In the genomic region with DNA sequence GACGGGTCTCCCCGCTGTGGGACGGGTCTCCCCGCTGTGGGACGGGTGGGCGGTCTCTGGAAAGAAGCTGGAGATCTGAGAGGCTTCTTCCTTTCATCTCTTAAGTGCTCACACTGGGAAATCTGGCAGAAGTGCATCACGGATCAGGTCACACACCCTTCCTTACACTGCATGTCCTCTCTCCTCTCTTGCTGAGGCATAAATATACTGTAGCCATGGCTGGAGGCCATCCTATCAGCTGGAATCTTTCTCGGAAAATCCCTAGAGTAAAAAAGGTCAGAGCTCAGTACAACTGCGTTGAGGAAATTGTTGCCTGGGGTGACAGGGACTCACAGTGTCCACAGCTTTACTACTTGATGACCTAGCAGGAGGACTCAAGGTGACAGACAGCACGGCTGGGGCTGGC, we compare ENCODE assay signal across 8 mouse cellular contexts. TPM values are rescaled to one million over a fixed set of nuclear protein-coding genes. Genes with fewer than 3 reads are reported as not detected.
DNase-seq lines count a peak whose midpoint lies in the region; ATAC-seq and TF ChIP-seq lines count a peak whose summit lies in the region.

No protein-coding gene starts in this region.

- H3K9me3 ChIP-seq in midbrain, embryonic 15.5 days = no peaks in the 10 kb centered on the region
- H3K9me3 ChIP-seq in midbrain, embryonic 16.5 days (replicated peaks; ENCODE audit: control insufficient read depth, low read length, poor library complexity, severe bottlenecking) = no peaks in the 10 kb centered on the region
- H3K9me3 ChIP-seq in hindbrain, postnatal 0 days (ENCODE audit: low read length) = no peaks in the 10 kb centered on the region
- H3K9me3 ChIP-seq in stomach, embryonic 16.5 days (replicated peaks; ENCODE audit: control insufficient read depth, low read length) = no peaks in the 10 kb centered on the region

- no peak overlapping the region for H3K4me2 ChIP-seq in midbrain, embryonic 15.5 days
- H3K4me2 ChIP-seq in midbrain, embryonic 16.5 days (ENCODE audit: low read length) = no peak overlapping the region
- no peak overlapping the region for H3K4me2 ChIP-seq in hindbrain, postnatal 0 days (ENCODE audit: low read depth, low read length)
- H3K4me2 ChIP-seq in stomach, embryonic 16.5 days (ENCODE audit: low read depth, low read length) = no peak overlapping the region

- H3K4me1 ChIP-seq in midbrain, embryonic 15.5 days = peaks cover 44% of the 10 kb centered on the region
- peaks cover 45% of the 10 kb centered on the region for H3K4me1 ChIP-seq in midbrain, embryonic 16.5 days (ENCODE audit: control insufficient read depth, insufficient read depth, low read length)
- H3K4me1 ChIP-seq in hindbrain, postnatal 0 days (ENCODE audit: insufficient read depth, low read length) = peaks cover 21% of the 10 kb centered on the region
- peaks cover 15% of the 10 kb centered on the region; the same call in 1 of the 2 replicates for H3K4me1 ChIP-seq in stomach, embryonic 16.5 days (ENCODE audit: control insufficient read depth, insufficient read depth, low read length)

- H3K9ac ChIP-seq in midbrain, embryonic 15.5 days = no peak overlapping the region
- H3K9ac ChIP-seq in midbrain, embryonic 16.5 days (ENCODE audit: low read depth, low read length) = no peak overlapping the region
- H3K9ac ChIP-seq in hindbrain, postnatal 0 days (replicated peaks; ENCODE audit: low read length) = no peak overlapping the region
- H3K9ac ChIP-seq in stomach, embryonic 16.5 days (ENCODE audit: low read length) = no peak overlapping the region

- H3K4me3 ChIP-seq in midbrain, embryonic 15.5 days = no peak overlapping the region
- H3K4me3 ChIP-seq in midbrain, embryonic 16.5 days (ENCODE audit: low read depth, low read length) = no peak overlapping the region
- no peak overlapping the region for H3K4me3 ChIP-seq in hindbrain, postnatal 0 days (ENCODE audit: low read length)
- no peak overlapping the region for H3K4me3 ChIP-seq in stomach, embryonic 16.5 days (replicated peaks; ENCODE audit: low read length)

- peak overlapping the region; percentile 14; the same call in 1 of the 2 replicates for H3K27ac ChIP-seq in midbrain, embryonic 15.5 days
- no peak overlapping the region for H3K27ac ChIP-seq in midbrain, embryonic 16.5 days (ENCODE audit: low read length)
- H3K27ac ChIP-seq in hindbrain, postnatal 0 days = peak overlapping the region; percentile 37; the same call in 1 of the 2 replicates
- H3K27ac ChIP-seq in stomach, embryonic 16.5 days (ENCODE audit: low read length) = peak overlapping the region; percentile 30; the same call in 1 of the 2 replicates

- ATAC-seq in midbrain, embryonic 15.5 days (replicated peaks) = no peak
- no peak for ATAC-seq in midbrain, embryonic 16.5 days
- ATAC-seq in hindbrain, postnatal 0 days = no peak
- ATAC-seq in stomach, embryonic 16.5 days (ENCODE audit: insufficient read depth, low FRiP score) = no peak

- no peak for TF ChIP-seq CTCF in hindbrain, postnatal 0 days (IDR thresholded peaks at IDR 0.05; ENCODE audit: low read depth)

- DNase-seq in adrenal gland, postnatal 10 days = peak; percentile 53
- DNase-seq in adrenal gland, postnatal 4 days (ENCODE audit: low spot score in 2 of 2) = no peak
- no peak for DNase-seq in hindbrain, postnatal 0 days (ENCODE audit: low spot score)
- DNase-seq in B cell, adult 2 months = no peak
- DNase-seq in natural killer cell, adult 2 months (ENCODE audit: low spot score in 2 of 2) = no peak

- WGBS in midbrain, embryonic 15.5 days = 57% methylated on average over 10 of the region's 10 CpGs
- 46% methylated on average over 10 of the region's 10 CpGs for WGBS in midbrain, embryonic 16.5 days
- WGBS in hindbrain, postnatal 0 days = 42% methylated on average over 10 of the region's 10 CpGs
- 53% methylated on average over 10 of the region's 10 CpGs for WGBS in stomach, embryonic 16.5 days

- no peaks in the 10 kb centered on the region for H3K27me3 ChIP-seq in midbrain, embryonic 15.5 days (replicated peaks)
- H3K27me3 ChIP-seq in midbrain, embryonic 16.5 days (ENCODE audit: control insufficient read depth, insufficient read depth, low read depth, low read length) = no peaks in the 10 kb centered on the region
- H3K27me3 ChIP-seq in hindbrain, postnatal 0 days (ENCODE audit: insufficient read depth, low read length) = no peaks in the 10 kb centered on the region
- H3K27me3 ChIP-seq in stomach, embryonic 16.5 days (ENCODE audit: control insufficient read depth, insufficient read depth, low read length) = no peaks in the 10 kb centered on the region

- H3K36me3 ChIP-seq in midbrain, embryonic 15.5 days (replicated peaks) = no peaks in the 10 kb centered on the region
- H3K36me3 ChIP-seq in midbrain, embryonic 16.5 days (ENCODE audit: control insufficient read depth, insufficient read depth, low read length) = no peaks in the 10 kb centered on the region
- no peaks in the 10 kb centered on the region for H3K36me3 ChIP-seq in hindbrain, postnatal 0 days (ENCODE audit: insufficient read depth, low read length)
- H3K36me3 ChIP-seq in stomach, embryonic 16.5 days (ENCODE audit: control insufficient read depth, insufficient read depth, low read length) = no peaks in the 10 kb centered on the region

RNA-seq across cellular contexts. Expression of gene Oaz2, which starts 53.4 kb away (rescaled TPM):
- total RNA-seq in adrenal gland, postnatal 10 days (2021) = 100 to 1,000 TPM; 148 to 194 TPM
- 100 to 1,000 TPM; 173 to 180 TPM for total RNA-seq in adrenal gland, postnatal 4 days (2021)
- polyA plus RNA-seq in midbrain, embryonic 15.5 days (2015; fragmentation: Nextera tagmentation; extraction: Ambion mirVana) = 401 and 421 TPM in 2 replicates
- polyA plus RNA-seq in midbrain, embryonic 16.5 days (2015; fragmentation: Nextera tagmentation; extraction: Ambion mirVana) = 384 and 407 TPM in 2 replicates
- 274 and 284 TPM in 2 replicates for total RNA-seq in hindbrain, postnatal 0 days (2014; rRNA removed)
- 365 and 387 TPM in 2 replicates for polyA plus RNA-seq in hindbrain, postnatal 0 days (2015; fragmentation: Nextera tagmentation; extraction: Ambion mirVana)
- polyA plus RNA-seq in stomach, embryonic 16.5 days (2015; fragmentation: Nextera tagmentation; extraction: Ambion mirVana) = 200 and 218 TPM in 2 replicates
